Mouse (Mus musculus) liver, embryonic 11.5 days (tissue): ENCODE measurements around the gene Serpina1c. TPM values are rescaled to one million over a fixed set of nuclear protein-coding genes. Genes with fewer than 3 reads are reported as not detected.
"Not testable (repeated sequence)": the region's sequence is repeated elsewhere in the genome, so short reads cannot be mapped to it uniquely, and the experiment has no call there.

Experiments
- ATAC-seq: fragments of 200-750 bp; cut with Nextera tagmentation; replicated peaks from 2 replicates; pipeline ENCODE4 v1.8.0; 2017; ENCODE audit warnings: moderate number of reproducible peaks, mild to moderate bottlenecking, moderate TSS enrichment, moderate library complexity; ENCODE audit not compliant: low FRiP score
- DNase-seq: peaks from one replicate; pipeline ENCODE4 v3.0.0-alpha.2; 2017; ENCODE audit warnings: low spot score
- H3K27ac ChIP-seq: fragments of 300-500 bp; sonication (generic); 2 replicates; pipeline ENCODE4 v1.5.1; 2014; ENCODE audit warnings: mild to moderate bottlenecking, low read depth, low read length, control low read depth
- H3K27me3 ChIP-seq: fragments of 300-500 bp; sonication (generic); replicated peaks from 2 replicates; pipeline ENCODE4 v1.6.1; 2014; ENCODE audit warnings: low read length, mixed read lengths; ENCODE audit not compliant: control insufficient read depth, insufficient read depth
- H3K36me3 ChIP-seq: fragments of 300-500 bp; sonication (generic); 2 replicates; pipeline ENCODE4 v1.6.1; 2014; ENCODE audit warnings: mild to moderate bottlenecking, low read length, moderate library complexity, mixed read lengths; ENCODE audit not compliant: control insufficient read depth, insufficient read depth
- H3K4me1 ChIP-seq: fragments of 300-500 bp; sonication (generic); replicated peaks from 2 replicates; pipeline ENCODE4 v1.6.1; 2014; ENCODE audit warnings: low read length, mixed read lengths; ENCODE audit not compliant: control insufficient read depth, insufficient read depth
- H3K4me2 ChIP-seq: fragments of 300-500 bp; sonication (generic); 2 replicates; pipeline ENCODE4 v1.6.1; 2014; ENCODE audit warnings: mild to moderate bottlenecking, control low read depth, moderate library complexity
- H3K4me3 ChIP-seq: fragments of 300-500 bp; sonication (generic); 2 replicates; pipeline ENCODE4 v1.5.1; 2014; ENCODE audit warnings: low read depth, low read length, control low read depth
- H3K9ac ChIP-seq: fragments of 300-500 bp; sonication (generic); 2 replicates; pipeline ENCODE4 v1.6.1; 2014; ENCODE audit warnings: low read depth, low read length, control low read depth
- H3K9me3 ChIP-seq: fragments of 300-500 bp; sonication (generic); 2 replicates; pipeline ENCODE4 v1.6.1; 2016; ENCODE audit warnings: low read length, inconsistent platforms, mixed read lengths; ENCODE audit not compliant: control insufficient read depth
- WGBS: fragments of 180-500 bp; shearing (Covaris S2); extraction: QIAGEN DNeasy Blood & Tissue Kit; methylation state at CpG from one replicate; pipeline ENCODE4 v1.1.7; 2014; 5-methylcytosine and 5-hydroxymethylcytosine counted together
- polyA plus RNA-seq: library from polyadenylated mRNA; unstranded; fragments of >200 nt; fragmentation: Nextera tagmentation; extraction: Ambion mirVana; gene quantifications from 2 replicates; pipeline ENCODE4 v1.2.1, GENCODE M21; 2014

The Serpina1c gene
- polyA plus RNA-seq, 1 experiment from 2014 or later: 20.4 TPM

GRCm38 (mm10) chr12:103860976-103861375, 43.7 kb downstream of the Serpina1c start:
- H3K27ac ChIP-seq: no peak overlapping the region
- no peak overlapping the region for H3K4me3 ChIP-seq
- 67% methylated on average over 3 of the region's 3 CpGs for WGBS
- no peak overlapping the region for H3K4me2 ChIP-seq
- DNase-seq: no peak
- H3K4me1 ChIP-seq: no peaks in the 10 kb centered on the region
- no peak overlapping the region for H3K9ac ChIP-seq
- H3K27me3 ChIP-seq: no peaks in the 10 kb centered on the region
- H3K36me3 ChIP-seq: no peaks in the 10 kb centered on the region
- H3K9me3 ChIP-seq: no peaks in the 10 kb centered on the region; the same call in 1 of the 2 replicates
- no peak for ATAC-seq

GRCm38 (mm10) chr12:103860571-103860970, 44.1 kb downstream of the Serpina1c start:
- H3K4me3 ChIP-seq, DNase-seq, H3K4me2 ChIP-seq, H3K9me3 ChIP-seq, H3K36me3 ChIP-seq, H3K27me3 ChIP-seq, H3K4me1 ChIP-seq, H3K27ac ChIP-seq, ATAC-seq, H3K9ac ChIP-seq: not testable (repeated sequence)
- 74% methylated on average over 3 of the region's 4 CpGs for WGBS

GRCm38 (mm10) chr12:103859584-103859983, 45.1 kb downstream of the Serpina1c start:
- not testable (repeated sequence) for H3K4me2 ChIP-seq, H3K27me3 ChIP-seq, H3K9ac ChIP-seq, ATAC-seq, H3K9me3 ChIP-seq, H3K27ac ChIP-seq, H3K4me3 ChIP-seq, H3K36me3 ChIP-seq, DNase-seq, H3K4me1 ChIP-seq
- 63% methylated on average over 3 of the region's 3 CpGs for WGBS

- H3K27ac ChIP-seq, ATAC-seq, H3K9ac ChIP-seq, H3K4me2 ChIP-seq, H3K36me3 ChIP-seq, H3K4me1 ChIP-seq, H3K4me3 ChIP-seq, H3K9me3 ChIP-seq, DNase-seq, H3K27me3 ChIP-seq: not testable (repeated sequence)
- WGBS: 78% methylated on average over 2 of the region's 2 CpGs
Observed at GRCm38 (mm10) chr12:103853032-103853431, 51.7 kb downstream of the Serpina1c start.

Other genes with a start within 250 kb of the Serpina1c start
- gene Serpina6, start 247.7 kb downstream of the Serpina1c start, polyA plus RNA-seq: 847 and 933 TPM in 2 replicates
- not detected in 2 replicates for gene Serpina16, start 228.7 kb downstream of the Serpina1c start, polyA plus RNA-seq
- gene Serpina1f, start 209.4 kb downstream of the Serpina1c start, polyA plus RNA-seq: 0.16 and 0.17 TPM in 2 replicates
- gene Serpina1d, start 131.3 kb downstream of the Serpina1c start, polyA plus RNA-seq: 51.9 and 59.9 TPM in 2 replicates
- 344 and 359 TPM in 2 replicates for gene Serpina1b, start 74.5 kb downstream of the Serpina1c start, polyA plus RNA-seq
- gene Serpina1a, start 41.3 kb downstream of the Serpina1c start, polyA plus RNA-seq: 211 and 218 TPM in 2 replicates
- 36.4 and 37.7 TPM in 2 replicates for gene Serpina1e, start 54.1 kb upstream of the Serpina1c start, polyA plus RNA-seq
- gene Serpina11, start 85.1 kb upstream of the Serpina1c start, polyA plus RNA-seq: 2.7 and 3.0 TPM in 2 replicates
- not detected in 2 replicates for gene Serpina9, start 108.9 kb upstream of the Serpina1c start, polyA plus RNA-seq
- gene Serpina12, start 139.6 kb upstream of the Serpina1c start, polyA plus RNA-seq: not detected in 2 replicates
- gene Serpina5, start 196.2 kb upstream of the Serpina1c start, polyA plus RNA-seq: not detected in 2 replicates
- not detected in 2 replicates for gene Serpina3a, start 207.8 kb upstream of the Serpina1c start, polyA plus RNA-seq
- 0.12 and 0.19 TPM in 2 replicates for gene Serpina3b, start 223.1 kb upstream of the Serpina1c start, polyA plus RNA-seq
- gene Serpina3c, start 249.0 kb upstream of the Serpina1c start, polyA plus RNA-seq: not detected in 2 replicates